Mouse (Mus musculus): ENCODE results near the gene Ipcef1. TPM values are rescaled to one million over a fixed set of nuclear protein-coding genes. Genes with fewer than 3 reads are reported as not detected.

Gene Ipcef1
- polyA plus RNA-seq, 1 experiment from 2014 or later: 0.28 TPM

DNA sequence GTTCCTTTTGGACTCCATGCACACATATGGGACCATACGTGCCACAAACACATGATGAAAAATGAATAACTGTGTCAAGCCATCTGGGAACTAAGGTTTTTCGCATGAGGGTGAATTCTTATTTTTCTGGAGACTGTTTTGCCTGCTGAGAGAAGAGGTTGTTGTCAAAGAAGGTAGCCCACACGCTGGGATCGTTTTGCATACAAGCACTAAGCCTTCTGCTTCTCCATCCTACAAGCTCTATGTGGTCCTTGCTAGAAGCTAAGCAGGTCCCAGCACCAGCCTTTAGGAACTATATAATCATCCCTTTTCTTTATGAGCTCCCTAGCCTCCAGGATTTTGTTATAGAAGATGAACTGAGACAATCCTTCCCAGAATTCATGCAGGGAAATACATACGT, 93.5 kb downstream of the Ipcef1 start:
- Histone ChIP-seq H3K9ac (no peak overlapping the region), H3K4me1 (no peaks in the 10 kb centered on the region), H3K27me3 (no peaks in the 10 kb centered on the region), H3K27ac (replicated peaks) (no peak overlapping the region), H3K4me2 (replicated peaks) (no peak overlapping the region), H3K36me3 (no peaks in the 10 kb centered on the region), H3K4me3 (replicated peaks) (no peak overlapping the region), H3K9me3 (replicated peaks) (no peaks in the 10 kb centered on the region)
- no peak for ATAC-seq (ENCODE audit: insufficient number of reproducible peaks, low FRiP score, low TSS enrichment, low read depth)
- 81% methylated on average over 5 of the region's 5 CpGs for WGBS

DNA sequence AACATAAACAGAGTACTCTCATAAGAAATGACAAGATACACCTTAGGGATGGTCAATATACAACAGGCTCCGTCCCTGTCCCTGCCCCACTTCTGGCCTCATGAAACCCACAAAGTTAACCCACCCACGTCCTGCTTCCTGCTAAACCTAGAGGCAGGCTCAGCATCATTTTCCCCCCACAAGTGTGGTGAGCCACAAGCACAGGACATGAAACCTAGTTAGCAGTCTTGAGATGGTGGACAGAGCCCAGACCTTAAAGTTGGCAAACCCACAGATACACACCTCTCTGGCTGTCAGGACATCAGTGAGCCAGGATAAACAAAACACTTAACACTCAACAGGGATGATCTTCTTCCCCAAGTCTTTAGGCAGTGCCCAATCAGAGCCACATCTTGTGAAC, 95.9 kb downstream of the Ipcef1 start:
- Histone ChIP-seq H3K27ac (replicated peaks) (no peak overlapping the region), H3K9ac (no peak overlapping the region), H3K27me3 (no peaks in the 10 kb centered on the region), H3K4me3 (replicated peaks) (no peak overlapping the region), H3K4me1 (no peaks in the 10 kb centered on the region), H3K4me2 (replicated peaks) (no peak overlapping the region), H3K9me3 (replicated peaks) (no peaks in the 10 kb centered on the region), H3K36me3 (no peaks in the 10 kb centered on the region)
- ATAC-seq (ENCODE audit: insufficient number of reproducible peaks, low FRiP score, low TSS enrichment, low read depth): no peak
- WGBS: 78% methylated on average over 2 of the region's 2 CpGs

DNA sequence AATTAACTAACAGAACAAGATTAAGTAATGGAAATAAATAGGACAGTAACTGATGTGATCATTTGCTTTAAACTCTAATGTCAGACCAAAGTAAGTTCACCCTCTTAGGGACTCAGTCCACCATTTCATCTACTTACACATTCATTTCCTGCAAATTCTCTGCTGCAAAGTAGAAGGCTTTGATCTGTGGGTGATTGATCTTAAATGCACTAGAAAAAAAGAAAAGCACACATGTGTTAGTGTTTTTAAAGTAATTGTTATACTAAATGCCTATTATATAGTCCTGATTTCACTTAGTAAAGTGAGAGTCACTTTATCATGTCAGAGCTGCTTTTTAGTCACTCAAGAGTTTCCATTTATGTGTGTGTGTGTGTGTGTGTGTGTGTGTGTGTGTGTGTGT, 97.7 kb downstream of the Ipcef1 start:
- Histone ChIP-seq H3K27me3 (no peaks in the 10 kb centered on the region), H3K9me3 (replicated peaks) (no peaks in the 10 kb centered on the region), H3K9ac (no peak overlapping the region), H3K4me2 (replicated peaks) (no peak overlapping the region), H3K27ac (replicated peaks) (no peak overlapping the region), H3K4me3 (replicated peaks) (no peak overlapping the region), H3K36me3 (no peaks in the 10 kb centered on the region), H3K4me1 (no peaks in the 10 kb centered on the region)
- no peak for ATAC-seq (ENCODE audit: insufficient number of reproducible peaks, low FRiP score, low TSS enrichment, low read depth)

DNA sequence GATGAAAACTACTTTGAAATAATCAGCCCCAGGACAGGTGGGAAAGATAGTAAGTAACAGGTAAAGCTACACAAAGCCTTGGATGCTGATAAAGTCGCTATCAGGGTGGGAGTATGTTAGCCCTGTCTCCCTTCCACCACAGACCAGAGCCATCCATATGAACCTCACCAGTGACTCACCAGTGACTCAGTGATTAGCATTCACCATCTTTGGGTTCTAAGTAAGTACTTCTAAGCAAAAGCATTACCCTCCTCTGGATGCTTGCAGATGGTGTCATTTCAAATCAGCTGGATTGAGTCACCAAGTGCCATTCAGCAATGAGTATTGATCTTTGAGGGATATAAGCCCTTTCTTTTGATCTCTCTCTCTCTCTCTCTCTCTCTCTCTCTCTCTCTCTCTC, 99.2 kb downstream of the Ipcef1 start:
- Histone ChIP-seq H3K9me3 (replicated peaks) (no peaks in the 10 kb centered on the region), H3K4me3 (replicated peaks) (no peak overlapping the region), H3K4me2 (replicated peaks) (no peak overlapping the region), H3K27ac (replicated peaks) (no peak overlapping the region), H3K4me1 (no peaks in the 10 kb centered on the region), H3K36me3 (no peaks in the 10 kb centered on the region), H3K9ac (no peak overlapping the region), H3K27me3 (no peaks in the 10 kb centered on the region)
- ATAC-seq (ENCODE audit: insufficient number of reproducible peaks, low FRiP score, low TSS enrichment, low read depth): no peak
- WGBS: 79% methylated on average over 1 of the region's 1 CpGs

DNA sequence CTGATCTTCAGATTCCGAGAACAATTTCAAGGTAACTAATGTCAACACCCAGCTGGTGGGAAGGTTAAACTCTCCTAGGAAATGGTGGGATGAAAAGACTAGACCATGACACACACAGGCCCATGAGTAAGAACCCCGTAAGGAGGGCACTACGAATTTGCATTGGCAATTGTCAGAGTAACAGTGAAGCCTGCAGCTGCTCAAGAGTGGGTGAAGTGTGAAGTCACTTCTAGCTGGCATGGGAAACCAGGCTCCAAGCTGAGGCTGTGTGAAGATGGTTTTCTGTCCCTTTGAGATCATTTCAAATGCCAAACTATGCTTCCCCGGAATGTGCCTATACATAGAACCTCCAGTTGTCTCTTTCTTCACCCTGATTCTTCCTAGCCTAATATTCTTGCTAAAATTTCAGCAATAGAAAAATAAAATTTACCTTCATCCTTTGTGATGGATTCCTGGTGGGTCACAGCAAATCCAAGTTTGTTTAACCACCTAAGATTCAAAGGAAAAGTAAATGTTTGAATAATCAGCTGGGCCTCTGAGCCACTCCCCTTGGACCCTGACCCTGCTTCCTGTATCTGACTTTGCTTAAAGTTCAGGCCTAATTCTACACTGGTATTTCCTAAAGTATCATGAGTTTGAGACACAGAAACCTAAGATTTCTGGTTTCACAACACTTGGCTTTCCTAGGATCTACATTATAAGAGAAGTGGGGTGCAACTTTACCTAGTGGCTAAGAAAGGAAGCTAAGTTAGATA, 115.4 kb downstream of the Ipcef1 start:
- H3K27ac ChIP-seq (replicated peaks): no peak overlapping the region
- no peak overlapping the region for H3K9ac ChIP-seq
- no peak overlapping the region for H3K4me3 ChIP-seq (replicated peaks)
- H3K4me1 ChIP-seq: no peaks in the 10 kb centered on the region
- no peaks in the 10 kb centered on the region for H3K27me3 ChIP-seq
- no peaks in the 10 kb centered on the region for H3K36me3 ChIP-seq
- 85% methylated on average over 4 of the region's 4 CpGs for WGBS
- H3K4me2 ChIP-seq (replicated peaks): no peak overlapping the region
- no peak for ATAC-seq (ENCODE audit: insufficient number of reproducible peaks, low FRiP score, low TSS enrichment, low read depth)
- H3K9me3 ChIP-seq (replicated peaks): no peaks in the 10 kb centered on the region

DNA sequence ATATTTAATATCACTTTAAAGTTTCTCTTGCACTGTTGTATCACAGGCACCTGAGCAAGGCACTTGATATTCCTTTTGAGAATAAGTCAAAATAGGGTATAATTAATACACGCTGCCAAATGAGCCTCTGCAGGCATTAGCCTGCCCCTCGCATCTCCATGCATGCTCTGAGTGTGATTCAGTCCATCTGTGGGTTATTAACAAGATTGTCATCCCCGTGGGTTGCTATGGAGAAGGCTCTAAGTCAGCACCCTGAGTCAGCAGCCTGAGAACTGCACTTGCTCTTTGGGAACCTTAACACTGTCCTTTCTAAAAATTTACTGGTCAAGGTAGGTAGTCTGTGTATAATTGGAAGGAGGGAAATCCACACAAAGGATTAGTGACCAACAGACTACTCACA, 117.5 kb downstream of the Ipcef1 start:
- Histone ChIP-seq H3K9me3 (replicated peaks) (no peaks in the 10 kb centered on the region), H3K9ac (no peak overlapping the region), H3K27ac (replicated peaks) (no peak overlapping the region), H3K4me1 (no peaks in the 10 kb centered on the region), H3K4me3 (replicated peaks) (no peak overlapping the region), H3K27me3 (no peaks in the 10 kb centered on the region), H3K36me3 (no peaks in the 10 kb centered on the region), H3K4me2 (replicated peaks) (no peak overlapping the region)
- WGBS: 44% methylated on average over 3 of the region's 3 CpGs
- no peak for ATAC-seq (ENCODE audit: insufficient number of reproducible peaks, low FRiP score, low TSS enrichment, low read depth)

DNA sequence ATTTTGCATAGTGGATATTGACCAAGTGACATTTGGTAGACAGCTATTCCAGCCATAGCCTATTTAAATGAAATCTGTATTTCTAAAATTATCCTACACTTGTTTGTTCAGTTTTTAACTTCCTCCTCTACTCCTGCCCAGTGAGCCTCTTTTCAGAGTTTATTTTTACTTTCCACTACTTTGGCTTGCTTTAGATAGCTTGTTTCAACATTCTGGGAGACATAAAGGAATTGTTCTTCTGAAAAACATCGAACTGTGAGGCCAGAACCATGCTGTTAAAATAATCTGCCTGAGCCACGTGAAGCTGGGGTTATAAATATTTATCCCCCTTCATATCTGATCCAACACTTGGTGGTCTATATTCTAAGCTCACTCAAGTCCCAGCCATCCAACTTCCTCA, 121.4 kb downstream of the Ipcef1 start:
- no peaks in the 10 kb centered on the region for H3K4me1 ChIP-seq
- H3K4me3 ChIP-seq (replicated peaks): no peak overlapping the region
- no peaks in the 10 kb centered on the region for H3K27me3 ChIP-seq
- H3K9me3 ChIP-seq (replicated peaks): no peaks in the 10 kb centered on the region
- H3K9ac ChIP-seq: no peak overlapping the region
- no peak for ATAC-seq (ENCODE audit: insufficient number of reproducible peaks, low FRiP score, low TSS enrichment, low read depth)
- no peak overlapping the region for H3K27ac ChIP-seq (replicated peaks)
- 66% methylated on average over 2 of the region's 2 CpGs for WGBS
- no peak overlapping the region for H3K4me2 ChIP-seq (replicated peaks)
- no peaks in the 10 kb centered on the region for H3K36me3 ChIP-seq

DNA sequence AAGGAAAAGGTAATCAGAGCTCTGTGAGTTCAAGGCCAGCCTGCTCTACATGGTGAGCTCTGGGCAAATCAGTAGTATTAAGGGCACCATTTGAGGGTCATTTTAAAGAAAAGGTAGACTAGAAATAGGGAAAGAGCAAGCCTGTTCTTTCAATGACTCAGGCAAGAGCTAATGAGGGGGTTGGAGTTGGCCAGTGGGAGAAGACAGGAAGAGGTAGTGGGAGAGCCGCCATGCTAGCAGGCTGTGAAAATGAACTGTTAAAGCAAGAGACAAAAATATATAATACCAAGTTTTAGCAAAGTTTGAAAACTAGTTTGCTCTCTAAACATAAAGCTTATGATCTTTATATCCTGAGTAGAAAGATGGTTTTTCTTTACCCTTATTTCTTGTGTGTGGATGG, 121.9 kb downstream of the Ipcef1 start:
- H3K4me1 ChIP-seq: no peaks in the 10 kb centered on the region
- no peak overlapping the region for H3K4me2 ChIP-seq (replicated peaks)
- no peaks in the 10 kb centered on the region for H3K36me3 ChIP-seq
- no peak overlapping the region for H3K27ac ChIP-seq (replicated peaks)
- 93% methylated on average over 1 of the region's 1 CpGs for WGBS
- no peak for ATAC-seq (ENCODE audit: insufficient number of reproducible peaks, low FRiP score, low TSS enrichment, low read depth)
- H3K9me3 ChIP-seq (replicated peaks): no peaks in the 10 kb centered on the region
- no peak overlapping the region for H3K4me3 ChIP-seq (replicated peaks)
- H3K9ac ChIP-seq: no peak overlapping the region
- H3K27me3 ChIP-seq: no peaks in the 10 kb centered on the region

DNA sequence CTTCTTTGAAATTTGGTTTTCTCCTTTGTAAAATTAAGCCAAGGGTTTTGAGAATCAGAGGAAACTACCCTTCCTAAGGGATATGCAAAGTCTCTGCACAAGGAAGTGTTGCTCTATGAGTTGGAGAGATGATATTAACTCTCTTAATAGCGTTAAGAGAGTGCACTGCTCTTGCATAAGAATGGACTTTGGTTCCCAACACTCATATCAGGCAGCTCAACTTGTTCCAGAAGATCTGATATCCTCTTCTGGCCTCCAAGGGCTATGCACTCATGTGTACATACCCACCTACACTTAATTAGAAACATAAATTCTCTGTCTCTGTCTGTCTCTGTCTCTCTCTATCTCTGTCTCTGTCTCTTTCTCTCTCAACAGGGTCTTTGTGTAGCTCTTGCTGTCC, 123.4 kb downstream of the Ipcef1 start:
- no peak for ATAC-seq (ENCODE audit: insufficient number of reproducible peaks, low FRiP score, low TSS enrichment, low read depth)

DNA sequence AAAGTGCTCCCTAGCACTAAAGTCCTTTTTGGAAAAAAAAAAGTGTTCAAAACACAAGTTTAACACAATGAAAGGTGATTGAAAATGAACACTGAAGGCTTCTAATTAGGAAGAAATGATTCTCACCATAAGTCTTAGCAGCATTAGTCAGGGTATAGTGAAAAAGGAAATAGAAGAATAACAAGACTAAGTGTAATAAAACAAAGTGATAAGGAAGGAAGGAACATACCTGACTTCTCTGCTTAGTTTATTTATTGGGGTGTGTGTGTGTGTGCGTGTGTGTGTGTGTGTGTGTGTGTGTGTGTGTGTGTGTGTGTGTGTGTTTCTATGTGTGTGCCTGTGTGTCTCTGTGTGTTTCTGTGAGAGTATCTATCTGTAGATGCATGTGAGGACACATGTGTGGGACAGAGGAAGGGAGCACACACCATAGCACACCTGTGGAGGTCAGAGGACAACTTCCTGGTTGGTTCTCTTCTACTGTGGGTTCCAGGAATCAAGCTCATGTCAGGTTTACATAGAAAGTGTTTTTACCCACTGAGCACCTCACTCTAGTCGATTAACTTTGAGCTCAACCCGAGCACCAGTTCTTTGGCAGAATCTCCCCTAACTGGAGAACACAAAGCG, 124.6 kb downstream of the Ipcef1 start:
- Histone ChIP-seq H3K27ac (replicated peaks) (no peak overlapping the region), H3K4me3 (replicated peaks) (no peak overlapping the region), H3K27me3 (no peaks in the 10 kb centered on the region), H3K9ac (no peak overlapping the region), H3K4me2 (replicated peaks) (no peak overlapping the region), H3K4me1 (no peaks in the 10 kb centered on the region), H3K9me3 (replicated peaks) (no peaks in the 10 kb centered on the region), H3K36me3 (no peaks in the 10 kb centered on the region)
- no peak for ATAC-seq (ENCODE audit: insufficient number of reproducible peaks, low FRiP score, low TSS enrichment, low read depth)
- WGBS: 80% methylated on average over 4 of the region's 4 CpGs

More for the DNA sequence above, 123.4 kb downstream of the Ipcef1 start:
- Histone ChIP-seq H3K27me3 (no peaks in the 10 kb centered on the region), H3K36me3 (no peaks in the 10 kb centered on the region), H3K4me1 (no peaks in the 10 kb centered on the region), H3K27ac (replicated peaks) (no peak overlapping the region), H3K4me3 (replicated peaks) (no peak overlapping the region), H3K9ac (no peak overlapping the region), H3K9me3 (replicated peaks) (no peaks in the 10 kb centered on the region), H3K4me2 (replicated peaks) (no peak overlapping the region)
- 64% methylated on average over 1 of the region's 1 CpGs for WGBS

DNA sequence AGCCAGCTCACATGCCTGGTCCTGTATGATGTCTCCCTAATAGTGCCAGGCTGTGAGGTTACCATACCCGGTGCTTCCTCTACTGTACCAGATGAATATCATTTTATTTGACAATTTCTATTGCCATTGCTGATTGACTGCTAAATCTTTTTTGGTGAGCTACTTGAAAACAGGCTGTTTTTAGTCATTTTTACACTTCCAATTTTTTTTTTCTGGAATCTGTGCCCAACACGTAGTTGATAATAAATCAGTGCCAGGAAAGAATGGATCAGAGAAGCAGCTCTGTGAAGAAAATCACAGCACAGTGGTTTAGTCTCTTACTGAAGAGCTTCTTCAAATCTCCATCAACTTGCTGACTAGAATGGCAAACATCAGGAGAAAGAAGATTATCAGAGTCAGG, 125.6 kb downstream of the Ipcef1 start:
- no peak overlapping the region for H3K4me2 ChIP-seq (replicated peaks)
- H3K36me3 ChIP-seq: no peaks in the 10 kb centered on the region
- H3K9me3 ChIP-seq (replicated peaks): no peaks in the 10 kb centered on the region
- no peaks in the 10 kb centered on the region for H3K4me1 ChIP-seq
- ATAC-seq (ENCODE audit: insufficient number of reproducible peaks, low FRiP score, low TSS enrichment, low read depth): no peak
- 79% methylated on average over 2 of the region's 2 CpGs for WGBS
- H3K27me3 ChIP-seq: no peaks in the 10 kb centered on the region
- no peak overlapping the region for H3K9ac ChIP-seq
- no peak overlapping the region for H3K4me3 ChIP-seq (replicated peaks)
- H3K27ac ChIP-seq (replicated peaks): no peak overlapping the region
